Mouse (Mus musculus) kidney, embryonic 16.5 days (tissue): ENCODE data around the gene Spsb3. TPM values are rescaled to one million over a fixed set of nuclear protein-coding genes. Genes with fewer than 3 reads are reported as not detected.

Experiments
- ATAC-seq: fragments of 200-750 bp; cut with Nextera tagmentation; 2 replicates; pipeline ENCODE4 v1.8.0; 2017; ENCODE audit warnings: moderate TSS enrichment; ENCODE audit not compliant: low FRiP score, low TSS enrichment
- H3K27ac ChIP-seq: fragments of 300-500 bp; sonication (generic); 2 replicates; pipeline ENCODE4 v1.5.1; 2014; ENCODE audit warnings: low read length
- H3K27me3 ChIP-seq: fragments of 300-500 bp; sonication (generic); 2 replicates; pipeline ENCODE4 v1.6.1; 2014; ENCODE audit warnings: low read length, control low read depth, mixed read lengths; ENCODE audit not compliant: insufficient read depth
- H3K36me3 ChIP-seq: fragments of 300-500 bp; sonication (generic); 2 replicates; pipeline ENCODE4 v1.6.1; 2014; ENCODE audit warnings: low read length, control low read depth, mixed read lengths; ENCODE audit not compliant: insufficient read depth
- H3K4me1 ChIP-seq: fragments of 300-500 bp; sonication (generic); 2 replicates; pipeline ENCODE4 v1.6.1; 2014; ENCODE audit warnings: low read length, control low read depth, mixed read lengths; ENCODE audit not compliant: insufficient read depth
- H3K4me2 ChIP-seq: fragments of 300-500 bp; sonication (generic); replicated peaks from 2 replicates; pipeline ENCODE4 v1.6.1; 2014; ENCODE audit warnings: low read depth, low read length
- H3K4me3 ChIP-seq: fragments of 300-500 bp; sonication (generic); 2 replicates; pipeline ENCODE4 v1.5.1; 2014; ENCODE audit warnings: mild to moderate bottlenecking, low read length
- H3K9ac ChIP-seq: fragments of 300-500 bp; sonication (generic); replicated peaks from 2 replicates; pipeline ENCODE4 v1.6.1; 2014; ENCODE audit warnings: low read length
- H3K9me3 ChIP-seq: fragments of 300-500 bp; sonication (generic); 2 replicates; pipeline ENCODE4 v1.6.1; 2016; ENCODE audit warnings: low read length, control low read depth
- WGBS: fragments of 180-500 bp; shearing (Covaris S2); extraction: QIAGEN DNeasy Blood & Tissue Kit; methylation state at CpG from one replicate; pipeline ENCODE4 v1.1.7; 2014; 5-methylcytosine and 5-hydroxymethylcytosine counted together
- polyA plus RNA-seq: library from polyadenylated mRNA; unstranded; fragments of >200 nt; fragmentation: Nextera tagmentation; extraction: Ambion mirVana; gene quantifications from 2 replicates; pipeline ENCODE4 v1.2.1, GENCODE M21; 2015

Spsb3 gene
- polyA plus RNA-seq, 1 experiment from 2014 or later: 50.4 TPM

- Histone ChIP-seq H3K9ac (peak within 1 kb of the TSS; percentile 83), H3K27ac (peak within 1 kb of the TSS; percentile 96), H3K36me3 (0 out of 2 replicates have a peak, but pooled peaks cover 4% of the 10 kb centered on the region), H3K4me3 (peak within 1 kb of the TSS; percentile 75), H3K4me2 (peak within 1 kb of the TSS; percentile 78), H3K9me3 (no peaks in the 10 kb centered on the region), H3K27me3 (no peaks in the 10 kb centered on the region), H3K4me1 (peaks cover 9% of the 10 kb centered on the region)
- WGBS: under 1% methylated on average over 58 of the region's 58 CpGs
- peak; percentile 99 for ATAC-seq
These were observed 36.2 kb upstream of the Spsb3 start, which contains the start of gene Fahd1 for GRCm38 (mm10) chr17:24850065-24850772. TSS of gene Fahd1 (minus strand) at chr17:24850364.

- Histone ChIP-seq H3K4me1 (peaks cover 9% of the 10 kb centered on the region), H3K9me3 (no peaks in the 10 kb centered on the region), H3K4me3 (peak overlapping the region; percentile 75), H3K27ac (peak overlapping the region; percentile 41; the same call in 1 of the 2 replicates), H3K36me3 (0 out of 2 replicates have a peak, but pooled peaks cover 4% of the 10 kb centered on the region), H3K4me2 (peak overlapping the region; percentile 78), H3K9ac (peak overlapping the region; percentile 74), H3K27me3 (no peaks in the 10 kb centered on the region)
- WGBS: under 1% methylated on average over 20 of the region's 20 CpGs
- no peak for ATAC-seq
These were observed 35.7 kb upstream of the Spsb3 start for GRCm38 (mm10) chr17:24850773-24851127.

- ATAC-seq: no peak
- Histone ChIP-seq H3K27me3 (no peaks in the 10 kb centered on the region), H3K9me3 (no peaks in the 10 kb centered on the region), H3K4me2 (peak overlapping the region; percentile 78), H3K36me3 (0 out of 2 replicates have a peak, but pooled peaks cover 11% of the 10 kb centered on the region), H3K4me1 (peaks cover 9% of the 10 kb centered on the region), H3K9ac (peak overlapping the region; percentile 74; the same call in 1 of the 2 replicates), H3K4me3 (peak overlapping the region; percentile 75), H3K27ac (no peak overlapping the region)
- 61% methylated on average over 10 of the region's 10 CpGs for WGBS
These were observed 34.9 kb upstream of the Spsb3 start for GRCm38 (mm10) chr17:24851381-24852125.

GRCm38 (mm10) chr17:24855838-24856464, 30.5 kb upstream of the Spsb3 start:
- 0 out of 2 replicates have a peak, but pooled peaks cover 2% of the 10 kb centered on the region for H3K4me1 ChIP-seq

GRCm38 (mm10) chr17:24856589-24856988, 29.9 kb upstream of the Spsb3 start:
- no peak overlapping the region for H3K4me3 ChIP-seq
- H3K4me1 ChIP-seq: no peaks in the 10 kb centered on the region
- 91% methylated on average over 13 of the region's 13 CpGs for WGBS
- peaks cover 24% of the 10 kb centered on the region; the same call in 1 of the 2 replicates for H3K36me3 ChIP-seq
- no peak overlapping the region for H3K27ac ChIP-seq
- H3K27me3 ChIP-seq: no peaks in the 10 kb centered on the region
- H3K9me3 ChIP-seq: no peaks in the 10 kb centered on the region
- H3K9ac ChIP-seq: no peak overlapping the region
- no peak for ATAC-seq
- no peak overlapping the region for H3K4me2 ChIP-seq

More at GRCm38 (mm10) chr17:24855838-24856464, 30.5 kb upstream of the Spsb3 start:
- Histone ChIP-seq H3K9ac (no peak overlapping the region), H3K27me3 (no peaks in the 10 kb centered on the region), H3K27ac (no peak overlapping the region), H3K4me3 (no peak overlapping the region), H3K4me2 (no peak overlapping the region), H3K36me3 (peaks cover 18% of the 10 kb centered on the region; the same call in 1 of the 2 replicates), H3K9me3 (no peaks in the 10 kb centered on the region)
- ATAC-seq: no peak
- WGBS: 77% methylated on average over 3 of the region's 3 CpGs

- 85% methylated on average over 8 of the region's 8 CpGs for WGBS
- no peaks in the 10 kb centered on the region for H3K27me3 ChIP-seq
- H3K27ac ChIP-seq: no peak overlapping the region
- no peak overlapping the region for H3K4me2 ChIP-seq
- H3K4me1 ChIP-seq: no peaks in the 10 kb centered on the region
- peaks cover 28% of the 10 kb centered on the region for H3K36me3 ChIP-seq
- H3K4me3 ChIP-seq: no peak overlapping the region
- no peak for ATAC-seq
- no peak overlapping the region for H3K9ac ChIP-seq
- H3K9me3 ChIP-seq: no peaks in the 10 kb centered on the region
These were observed 28.5 kb upstream of the Spsb3 start for GRCm38 (mm10) chr17:24857831-24858470.

GRCm38 (mm10) chr17:24858967-24859366, 27.5 kb upstream of the Spsb3 start:
- WGBS: 88% methylated on average over 6 of the region's 6 CpGs
- no peak for ATAC-seq
- no peak overlapping the region for H3K27ac ChIP-seq
- H3K9me3 ChIP-seq: no peaks in the 10 kb centered on the region
- no peak overlapping the region for H3K4me3 ChIP-seq
- H3K4me2 ChIP-seq: no peak overlapping the region
- peaks cover 28% of the 10 kb centered on the region for H3K36me3 ChIP-seq
- H3K4me1 ChIP-seq: no peaks in the 10 kb centered on the region
- no peak overlapping the region for H3K9ac ChIP-seq
- H3K27me3 ChIP-seq: no peaks in the 10 kb centered on the region

- Histone ChIP-seq H3K4me3 (no peak overlapping the region), H3K36me3 (peaks cover 29% of the 10 kb centered on the region), H3K4me1 (no peaks in the 10 kb centered on the region), H3K9me3 (no peaks in the 10 kb centered on the region), H3K27ac (no peak overlapping the region), H3K4me2 (no peak overlapping the region), H3K27me3 (no peaks in the 10 kb centered on the region), H3K9ac (no peak overlapping the region)
- no peak for ATAC-seq
- WGBS: 93% methylated on average over 8 of the region's 8 CpGs
These were observed 26.4 kb upstream of the Spsb3 start for GRCm38 (mm10) chr17:24860076-24860475.

- Histone ChIP-seq H3K27ac (no peak overlapping the region), H3K9ac (no peak overlapping the region), H3K4me3 (no peak overlapping the region), H3K4me2 (no peak overlapping the region), H3K27me3 (no peaks in the 10 kb centered on the region), H3K9me3 (no peaks in the 10 kb centered on the region), H3K4me1 (no peaks in the 10 kb centered on the region), H3K36me3 (peaks cover 22% of the 10 kb centered on the region)
- ATAC-seq: no peak
- 89% methylated on average over 3 of the region's 3 CpGs for WGBS
These were observed 24.7 kb upstream of the Spsb3 start for GRCm38 (mm10) chr17:24861785-24862184.
